Comparison of ENCODE assay signal across 26 mouse cellular contexts in the genomic region with DNA sequence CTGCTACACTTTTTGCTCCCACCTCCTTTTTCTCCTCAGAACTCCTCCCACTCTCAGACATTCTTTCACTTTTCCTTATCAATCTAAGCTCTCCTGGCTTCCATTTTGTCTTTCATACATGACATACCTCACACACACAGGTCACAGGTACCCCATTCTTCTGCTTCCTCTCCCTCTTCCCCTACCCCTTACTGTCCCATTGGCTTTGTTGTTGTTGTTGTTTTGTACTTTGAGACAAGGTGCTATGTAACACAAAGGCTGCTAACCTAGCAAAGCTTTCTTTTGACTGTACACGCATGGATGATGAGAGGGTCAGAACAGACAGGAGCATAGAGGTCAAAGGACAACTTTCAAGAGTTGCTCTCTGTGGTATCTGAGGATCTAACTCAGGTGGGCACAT. TPM values are rescaled to one million over a fixed set of nuclear protein-coding genes. Genes with fewer than 3 reads are reported as not detected.
"Had no signal": no experiment of that assay in that cellular context is flagged by ENCODE, and none has a peak within 500 bp of the region (broad histone marks: within the 10 kb centered on the region; RNA-seq: fewer than 3 reads in every experiment).

No protein-coding gene starts in this region.

- H3K4me3 ChIP-seq: gastrocnemius, adult 2 months; heart, embryonic 10.5 days; heart, embryonic 12.5 days; hindbrain, embryonic 13.5 days; hindbrain, embryonic 15.5 days; intestine, embryonic 15.5 days; layer of hippocampus, adult 2 months; left cerebral cortex, adult 2 months; limb, embryonic 10.5 days; limb, embryonic 12.5 days; liver, embryonic 13.5 days; liver, embryonic 15.5 days had no signal

- H3K27ac ChIP-seq: gastrocnemius, adult 2 months; heart, embryonic 10.5 days; hindbrain, embryonic 13.5 days; hindbrain, embryonic 15.5 days; intestine, embryonic 15.5 days; layer of hippocampus, adult 2 months; left cerebral cortex, adult 2 months; limb, embryonic 10.5 days; limb, embryonic 12.5 days; liver, embryonic 13.5 days; liver, embryonic 15.5 days had no signal

- H3K4me1 ChIP-seq: intestine, embryonic 15.5 days had no signal

- H3K27me3 ChIP-seq: heart, embryonic 12.5 days; hindbrain, embryonic 13.5 days; hindbrain, embryonic 15.5 days; intestine, embryonic 15.5 days; limb, embryonic 12.5 days; liver, embryonic 13.5 days; liver, embryonic 15.5 days had no signal

- H3K9ac ChIP-seq: heart, embryonic 12.5 days; hindbrain, embryonic 13.5 days; hindbrain, embryonic 15.5 days; intestine, embryonic 15.5 days; limb, embryonic 12.5 days; liver, embryonic 13.5 days; liver, embryonic 15.5 days; liver, postnatal 0 days had no signal

- DNase-seq: gastrocnemius, adult 2 months; gastrocnemius, postnatal 10 days; gastrocnemius, postnatal 25 days; heart, adult 18-20 months; heart, postnatal 10 days; heart, postnatal 36 days; kidney, adult 11 months; kidney, adult 2 months; kidney, postnatal 10 days; kidney, postnatal 25 days; kidney, postnatal 4 days; liver; liver, embryonic 13.5 days; liver, postnatal 0 days had no signal

- ATAC-seq: intestine, embryonic 15.5 days; liver, postnatal 0 days had no signal

- H3K36me3 ChIP-seq: intestine, embryonic 15.5 days had no signal

- H3K4me2 ChIP-seq: heart, embryonic 12.5 days; hindbrain, embryonic 13.5 days; hindbrain, embryonic 15.5 days; intestine, embryonic 15.5 days; limb, embryonic 12.5 days; liver, embryonic 11.5 days; liver, embryonic 13.5 days; liver, embryonic 15.5 days had no signal

- H3K9me3 ChIP-seq: heart, embryonic 10.5 days; heart, embryonic 12.5 days; hindbrain, embryonic 13.5 days; hindbrain, embryonic 15.5 days; intestine, embryonic 15.5 days; limb, embryonic 10.5 days; limb, embryonic 12.5 days; liver, embryonic 13.5 days; liver, embryonic 15.5 days had no signal

RNA-seq across cellular contexts. Expression of gene Gm20537, which starts 59.1 kb away (rescaled TPM):
- polyA plus RNA-seq: heart, embryonic 14.5 days; hindbrain, embryonic 13.5 days; intestine, embryonic 15.5 days; liver, embryonic 11.5 days; liver, embryonic 13.5 days had no signal
